Mouse (Mus musculus) monocyte, adult 2 months (primary cell): ENCODE measurements around the gene Gemin7.

Experiments used
- DNase-seq, 2 experiments: peaks; one replicate each; pipeline ENCODE4 v3.0.0; 2022; ENCODE audit warnings: low spot score in 2 of 2, low read depth in 1 of 2

Gemin7 gene

GRCm38 (mm10) chr7:19577877-19578414, 551 bp upstream of the Gemin7 start:
- DNase-seq, result peak in 1 of 2 experiments; percentile 42

DNA sequence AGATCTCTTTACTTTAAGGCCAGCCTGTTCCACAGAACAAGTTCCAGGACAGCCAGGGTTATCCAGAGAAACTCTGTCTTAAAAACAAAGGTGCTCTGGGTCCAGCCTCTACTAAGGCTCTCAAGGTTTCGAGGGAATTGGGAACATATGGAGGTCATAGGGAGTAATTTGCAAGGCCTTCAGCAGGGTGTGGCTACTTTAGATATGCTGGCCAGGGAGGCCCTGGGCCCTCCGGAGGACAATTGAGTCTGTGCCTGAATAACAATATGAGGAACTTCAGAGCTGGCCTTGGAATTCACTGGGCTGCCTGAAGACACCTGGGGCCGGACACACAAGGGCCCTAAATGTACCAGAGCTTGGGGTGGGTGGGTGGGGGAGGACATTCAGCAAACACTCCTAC, 1.8 kb downstream of the Gemin7 start:
- DNase-seq, result no peak

- DNase-seq, result no peak
Measured at GRCm38 (mm10) chr7:19573776-19574140, 3.6 kb downstream of the Gemin7 start.

GRCm38 (mm10) chr7:19572926-19573775, 4.2 kb downstream of the Gemin7 start:
- peak; percentile 35 to 66 for DNase-seq

DNA sequence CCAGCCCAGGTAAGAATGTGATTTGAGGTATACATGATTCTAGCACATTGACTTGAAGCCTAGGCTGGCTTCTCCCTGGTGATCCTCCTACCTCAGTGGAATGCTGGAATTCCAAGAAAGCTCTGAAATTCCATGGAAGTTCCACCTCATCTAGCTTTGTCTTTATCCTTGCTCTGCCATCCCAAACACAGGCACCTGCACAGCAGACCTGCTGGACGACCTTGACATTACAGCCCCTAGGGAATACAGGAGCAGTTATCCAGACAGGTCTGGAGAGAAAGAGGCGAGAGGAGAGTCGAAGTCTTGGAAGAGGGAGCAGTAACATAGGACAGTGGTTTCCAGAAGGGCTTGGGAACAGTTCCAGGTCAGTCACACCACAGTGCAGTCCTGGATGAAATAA, 7.7 kb downstream of the Gemin7 start:
- no peak for DNase-seq

GRCm38 (mm10) chr7:19567426-19567825, 10.0 kb downstream of the Gemin7 start:
- no peak for DNase-seq

DNA sequence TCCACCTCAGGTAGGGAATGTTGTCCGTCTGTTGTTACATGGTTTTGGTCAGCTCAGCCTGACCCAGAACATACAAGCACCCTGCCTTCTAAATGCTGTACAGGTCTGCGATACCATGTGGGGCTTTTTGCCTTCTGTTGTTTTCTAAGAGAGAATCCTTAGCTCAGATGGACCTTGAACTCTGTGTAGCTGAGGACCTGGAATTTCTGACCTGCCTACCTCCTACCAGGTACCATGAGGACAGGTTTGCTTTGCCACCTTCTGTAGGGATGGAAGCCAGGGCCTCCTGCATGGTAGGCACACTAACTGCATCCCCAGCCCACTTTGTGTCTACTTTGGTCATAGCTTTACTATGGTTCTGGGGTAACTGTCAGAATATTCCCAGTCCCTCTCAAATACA, 11.6 kb downstream of the Gemin7 start:
- no peak for DNase-seq

DNA sequence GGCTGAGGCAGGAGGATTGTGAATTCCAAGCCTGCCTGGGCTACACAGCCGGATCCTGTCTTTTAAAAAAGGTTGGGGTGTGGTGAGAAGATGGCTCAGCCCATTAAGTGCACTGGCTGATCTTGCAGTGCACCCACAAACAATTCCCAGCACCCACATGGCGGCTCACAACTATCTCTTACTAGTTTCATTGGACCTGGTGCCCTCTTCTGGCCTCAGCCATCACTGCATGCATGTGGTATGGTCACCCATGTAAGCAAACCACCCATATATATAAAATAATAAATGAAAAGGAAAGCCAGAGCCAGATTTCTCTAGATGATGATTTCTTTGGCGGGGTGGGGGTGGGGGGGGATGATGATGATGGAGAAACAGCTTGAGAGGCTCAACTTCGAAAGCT, 12.9 kb downstream of the Gemin7 start:
- no peak for DNase-seq

DNA sequence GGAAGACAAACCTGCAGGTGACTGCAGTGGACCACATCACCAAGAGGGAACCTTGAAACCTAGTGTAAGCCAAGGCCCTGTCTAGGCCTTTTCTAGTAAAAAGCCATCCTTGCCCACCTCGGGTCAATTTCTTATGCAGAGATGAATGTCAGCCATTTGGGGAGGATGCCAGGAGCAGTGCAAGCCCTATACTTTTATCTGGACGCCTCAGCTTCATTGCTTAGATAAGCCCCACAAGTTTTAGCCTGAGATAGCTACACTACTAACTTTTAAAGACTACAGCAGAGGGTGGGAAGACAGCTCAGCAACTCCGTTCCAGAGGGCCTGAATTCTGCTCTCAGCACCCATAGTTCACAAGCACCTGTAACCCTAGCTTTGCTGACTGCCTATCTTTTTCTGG, 13.5 kb downstream of the Gemin7 start:
- no peak for DNase-seq

DNA sequence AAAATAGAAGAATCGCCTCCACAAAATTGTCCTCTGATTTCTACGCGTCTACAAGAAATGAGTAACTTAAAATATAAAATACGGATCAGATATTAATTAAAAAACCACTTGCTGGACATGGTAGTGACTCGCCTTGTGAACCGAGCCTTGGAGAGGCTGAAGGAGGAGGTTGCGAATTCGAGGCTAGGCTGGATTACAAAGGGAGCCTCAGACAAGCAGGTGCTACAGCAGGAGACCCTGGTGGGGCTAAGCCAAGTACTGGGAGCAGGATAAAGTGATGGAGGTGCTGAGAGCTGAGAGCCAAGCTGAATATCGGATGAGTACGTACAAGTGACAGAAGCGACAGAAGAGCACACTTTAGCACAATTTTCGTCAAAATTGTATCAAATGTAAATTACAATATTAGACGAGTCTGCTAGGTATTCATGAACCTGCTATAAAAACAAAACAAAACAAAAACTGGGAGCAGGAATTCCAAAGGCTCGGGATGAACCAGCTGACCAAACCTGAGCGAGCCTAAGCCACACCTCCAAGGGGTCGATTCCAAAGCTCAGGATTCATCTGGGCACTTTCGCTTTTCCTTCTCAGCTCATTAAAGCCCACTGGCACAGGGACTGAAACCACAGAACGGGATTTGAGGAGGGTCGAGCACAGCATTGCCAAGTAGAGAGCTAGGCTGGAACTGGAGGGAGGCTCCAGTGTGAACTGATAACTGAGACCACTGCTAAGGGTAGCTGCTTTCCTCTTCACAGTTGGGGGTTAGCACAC, 14.6 kb downstream of the Gemin7 start, which contains the start of gene Ppp1r37:
TSS of gene Ppp1r37 (minus strand) at position 434 of the 768 bp plus-strand sequence.
- no peak for DNase-seq

DNA sequence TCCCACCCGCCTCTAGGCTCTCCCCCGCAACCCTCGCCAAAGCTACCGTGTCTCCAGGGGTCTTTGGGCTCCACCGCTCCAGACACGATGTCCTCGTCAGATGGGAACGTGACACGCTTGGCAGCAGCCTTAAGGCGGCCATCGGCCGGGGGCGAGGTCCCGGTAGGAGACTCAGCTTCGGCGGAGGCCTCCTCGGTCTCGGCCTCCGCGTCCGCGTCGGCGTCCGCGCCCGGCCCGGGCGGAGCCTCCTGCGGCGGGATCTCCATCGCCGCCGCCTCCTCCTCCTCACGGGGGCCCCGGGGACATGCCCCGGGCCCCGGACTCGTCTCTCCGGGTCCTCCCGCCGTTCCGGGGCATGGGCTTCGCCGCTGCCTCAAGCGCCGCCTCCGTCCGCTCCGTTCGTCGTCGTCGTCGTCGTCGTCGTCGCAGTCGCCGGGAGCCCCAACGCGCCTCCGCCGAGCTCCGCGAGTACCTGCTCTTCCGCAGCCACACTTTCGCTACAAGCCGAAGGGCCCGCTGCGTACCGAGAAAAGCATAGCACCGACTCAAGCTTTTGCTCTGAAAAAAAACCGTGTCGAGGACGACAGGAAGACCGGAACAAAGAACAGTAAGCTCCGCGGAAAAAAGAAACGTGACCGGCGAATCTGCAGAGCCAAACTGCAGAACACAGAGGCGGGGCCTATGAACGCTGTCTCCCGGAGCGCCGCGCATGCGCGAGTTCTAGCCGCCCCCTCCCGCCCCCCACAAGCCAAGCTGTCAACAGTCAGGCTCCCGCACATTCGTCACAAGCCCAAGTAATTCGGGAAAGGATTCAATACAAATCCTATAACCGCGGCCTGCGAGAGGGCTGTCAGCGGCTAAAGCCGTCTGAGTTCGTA, 15.4 kb downstream of the Gemin7 start:
- DNase-seq, result peak; percentile 66 to 82

DNA sequence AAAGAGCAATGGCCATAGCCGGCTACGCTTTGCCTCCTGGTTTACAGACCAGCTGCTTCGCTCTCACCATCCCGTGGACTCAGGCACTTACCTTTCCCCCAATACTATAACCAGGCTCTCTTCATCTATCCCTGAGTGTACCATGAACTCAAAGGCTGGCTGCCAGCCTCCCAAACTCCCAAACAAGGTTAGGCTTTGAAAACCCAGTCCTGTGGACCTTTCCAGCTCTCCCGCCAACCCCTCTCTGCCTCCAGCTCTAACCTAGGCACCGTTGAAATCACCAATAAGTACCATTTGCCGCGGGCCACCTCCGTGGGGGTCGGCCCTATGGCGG, 16.0 kb downstream of the Gemin7 start:
- peak in 1 of 2 experiments; percentile 8 for DNase-seq

DNA sequence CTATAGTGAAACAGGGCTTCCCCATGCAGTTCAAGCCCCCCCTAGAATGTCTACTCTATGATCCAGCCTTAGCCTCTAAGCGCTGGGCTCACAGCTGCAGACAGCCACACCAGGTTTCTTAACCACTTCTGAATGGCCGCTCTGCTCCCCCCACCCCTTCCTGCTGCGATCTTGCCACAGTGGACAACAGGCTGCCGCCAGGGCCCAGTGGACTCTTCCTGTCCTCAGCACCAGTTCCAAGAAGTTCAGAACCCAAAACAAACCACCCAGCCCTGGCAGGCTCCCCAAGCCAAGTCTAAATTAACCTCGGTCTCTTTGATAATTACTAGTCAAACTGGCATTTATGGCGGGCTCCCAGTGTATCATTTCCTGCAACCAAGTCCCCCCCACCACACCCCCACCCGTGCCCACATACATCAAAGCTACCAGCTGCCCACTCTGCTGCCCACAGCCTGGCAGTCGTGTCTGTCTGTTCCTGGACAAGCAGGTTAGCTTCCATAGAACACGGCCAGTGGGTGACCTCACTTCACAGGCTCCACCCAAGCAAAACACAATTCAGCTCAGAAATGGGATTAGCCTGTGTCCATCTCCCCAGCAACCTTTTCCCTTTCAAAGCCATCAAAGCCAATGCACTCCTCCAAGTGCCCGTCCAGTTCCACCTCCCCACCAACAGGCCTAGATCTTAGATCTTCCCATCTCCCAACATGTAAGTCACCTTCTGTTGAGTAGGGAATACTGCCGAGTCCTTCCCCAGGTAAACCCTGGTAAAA, 16.7 kb downstream of the Gemin7 start:
- DNase-seq, result no peak

GRCm38 (mm10) chr7:19558965-19559364, 18.4 kb downstream of the Gemin7 start:
- DNase-seq, result no peak

GRCm38 (mm10) chr7:19557982-19558900, 19.2 kb downstream of the Gemin7 start:
- DNase-seq, result no peak

GRCm38 (mm10) chr7:19557086-19557485, 20.3 kb downstream of the Gemin7 start:
- DNase-seq, result no peak

DNA sequence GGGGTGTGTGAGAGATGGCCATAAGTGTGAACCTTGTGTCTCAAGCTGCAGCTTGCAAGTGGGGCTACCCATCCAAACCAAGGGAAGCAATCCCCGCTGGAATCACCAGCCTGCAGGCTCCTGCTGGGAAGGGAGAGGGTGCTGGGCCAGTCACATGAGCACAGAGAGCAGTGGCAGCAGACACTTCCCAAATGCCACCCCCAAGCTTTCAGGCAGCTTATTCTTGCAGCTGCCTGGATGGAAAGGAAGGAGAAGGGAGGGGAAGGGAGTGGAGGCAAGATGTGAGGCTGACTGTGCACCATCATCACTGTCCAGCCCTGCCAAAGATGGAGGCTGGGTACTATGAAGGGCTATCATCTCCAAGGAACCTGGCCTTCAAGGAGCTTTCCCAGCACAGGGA, 23.2 kb downstream of the Gemin7 start:
- no peak for DNase-seq

DNA sequence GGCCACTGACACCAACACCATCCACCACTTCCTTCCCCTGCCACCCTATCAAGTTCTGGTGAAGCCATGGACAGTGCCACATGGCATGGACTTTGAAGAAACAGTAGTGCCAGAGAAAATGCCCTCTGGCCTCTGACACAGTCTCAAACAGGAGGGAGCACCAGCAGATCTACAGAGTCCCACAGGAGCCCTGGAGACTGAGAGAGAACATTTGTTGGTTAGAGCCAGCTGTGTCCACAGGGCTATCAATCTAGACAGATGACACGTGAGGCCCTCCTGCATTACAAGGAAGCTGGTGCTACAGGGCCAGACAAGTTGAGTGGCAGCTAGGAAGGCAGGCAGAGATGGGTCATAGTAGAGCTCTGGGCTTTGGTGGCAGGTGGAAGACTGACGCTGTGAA, 25.0 kb downstream of the Gemin7 start:
- DNase-seq, result no peak

GRCm38 (mm10) chr7:19551634-19552033, 25.8 kb downstream of the Gemin7 start:
- no peak for DNase-seq
